Mouse (Mus musculus) kidney, adult 18-20 months (tissue): ENCODE results near the gene Slc19a1.

ENCODE experiments used
- DNase-seq: peaks from one replicate; pipeline ENCODE4 v3.0.0; 2021

The Slc19a1 gene

GRCm38 (mm10) chr10:77031768-77032375, at the start of gene Slc19a1:
Gene Slc19a1 (plus strand): TSS chr10:77032241.
- peak; percentile 69 for DNase-seq

GRCm38 (mm10) chr10:76988586-76988985, 43.5 kb upstream of the Slc19a1 start:
- DNase-seq: no peak

- no peak for DNase-seq
These were observed 39.6 kb upstream of the Slc19a1 start for GRCm38 (mm10) chr10:76992456-76992855.

- DNase-seq: peak; percentile 90
These were observed 34.1 kb upstream of the Slc19a1 start for GRCm38 (mm10) chr10:76997759-76998513.

GRCm38 (mm10) chr10:77004936-77005335, 27.1 kb upstream of the Slc19a1 start:
- no peak for DNase-seq

GRCm38 (mm10) chr10:77007433-77008108, 24.5 kb upstream of the Slc19a1 start:
- peak; percentile 73 for DNase-seq

- peak; percentile 76 for DNase-seq
These were observed 23.9 kb upstream of the Slc19a1 start for GRCm38 (mm10) chr10:77008109-77008561.

- DNase-seq: no peak
These were observed 23.3 kb upstream of the Slc19a1 start for GRCm38 (mm10) chr10:77008698-77009097.

- peak; percentile 52 for DNase-seq
These were observed 20.4 kb upstream of the Slc19a1 start for GRCm38 (mm10) chr10:77011681-77012080.

- no peak for DNase-seq
These were observed 16.0 kb upstream of the Slc19a1 start for GRCm38 (mm10) chr10:77016080-77016479.

GRCm38 (mm10) chr10:77016499-77016898, 15.5 kb upstream of the Slc19a1 start:
- DNase-seq: no peak

GRCm38 (mm10) chr10:77017061-77017460, 15.0 kb upstream of the Slc19a1 start:
- DNase-seq: no peak

- peak; percentile 40 for DNase-seq
These were observed 14.4 kb upstream of the Slc19a1 start for GRCm38 (mm10) chr10:77017662-77018061.

- DNase-seq: peak; percentile 84
These were observed 10.5 kb upstream of the Slc19a1 start for GRCm38 (mm10) chr10:77021399-77022052.

- peak; percentile 83 for DNase-seq
These were observed 9.5 kb upstream of the Slc19a1 start for GRCm38 (mm10) chr10:77022301-77023130.

- DNase-seq: no peak
These were observed 7.8 kb upstream of the Slc19a1 start for GRCm38 (mm10) chr10:77024231-77024630.

GRCm38 (mm10) chr10:77026944-77027343, 5.1 kb upstream of the Slc19a1 start:
- peak; percentile 80 for DNase-seq

- peak; percentile 37 for DNase-seq
These were observed 3.2 kb upstream of the Slc19a1 start for GRCm38 (mm10) chr10:77028782-77029296.

- peak; percentile 63 for DNase-seq
These were observed 2.3 kb upstream of the Slc19a1 start for GRCm38 (mm10) chr10:77029761-77030160.

GRCm38 (mm10) chr10:77030666-77031065, 1.4 kb upstream of the Slc19a1 start:
- no peak for DNase-seq

- DNase-seq: peak; percentile 96
These were observed 716 bp downstream of the Slc19a1 start for GRCm38 (mm10) chr10:77032591-77033322.
